Mouse (Mus musculus) midbrain, embryonic 15.5 days (tissue): ENCODE results near the gene Hmox2. TPM values are rescaled to one million over a fixed set of nuclear protein-coding genes. Genes with fewer than 3 reads are reported as not detected.

ENCODE experiments used
- ATAC-seq: fragments of 200-750 bp; cut with Nextera tagmentation; replicated peaks from 2 replicates; pipeline ENCODE4 v1.8.0; 2017; ENCODE audit warnings: moderate TSS enrichment
- H3K27ac ChIP-seq: fragments of 300-500 bp; sonication (generic); 2 replicates; pipeline ENCODE4 v1.5.1; 2015; ENCODE audit warnings: mild to moderate bottlenecking, inconsistent platforms
- H3K27me3 ChIP-seq: fragments of 300-500 bp; sonication (generic); replicated peaks from 2 replicates; pipeline ENCODE4 v1.6.1; 2015; ENCODE audit warnings: inconsistent platforms
- H3K36me3 ChIP-seq: fragments of 300-500 bp; sonication (generic); replicated peaks from 2 replicates; pipeline ENCODE4 v1.6.1; 2015; ENCODE audit warnings: inconsistent platforms
- H3K4me1 ChIP-seq: fragments of 300-500 bp; sonication (generic); 2 replicates; pipeline ENCODE4 v1.6.1; 2015; ENCODE audit warnings: inconsistent platforms
- H3K4me2 ChIP-seq: fragments of 300-500 bp; sonication (generic); 2 replicates; pipeline ENCODE4 v1.6.1; 2015; ENCODE audit warnings: inconsistent platforms, mild to moderate bottlenecking, moderate library complexity
- H3K4me3 ChIP-seq: fragments of 300-500 bp; sonication (generic); 2 replicates; pipeline ENCODE4 v1.5.1; 2015; ENCODE audit warnings: mild to moderate bottlenecking, inconsistent platforms
- H3K9ac ChIP-seq: fragments of 300-500 bp; sonication (generic); 2 replicates; pipeline ENCODE4 v1.6.1; 2015; ENCODE audit warnings: mild to moderate bottlenecking, inconsistent platforms
- H3K9me3 ChIP-seq: fragments of 300-500 bp; sonication (generic); 2 replicates; pipeline ENCODE4 v1.6.1; 2016; ENCODE audit warnings: inconsistent platforms
- WGBS: fragments of 180-500 bp; shearing (Covaris S2); methylation state at CpG from one replicate; pipeline ENCODE4 v1.1.7; 2015; ENCODE audit warnings: mixed read lengths; 5-methylcytosine and 5-hydroxymethylcytosine counted together
- polyA plus RNA-seq: library from polyadenylated mRNA; unstranded; fragments of >200 nt; fragmentation: Nextera tagmentation; extraction: Ambion mirVana; gene quantifications from 2 replicates; pipeline ENCODE4 v1.2.1, GENCODE M21; 2015

The Hmox2 gene
- polyA plus RNA-seq, 1 experiment from 2014 or later = 101 TPM

- Histone ChIP-seq H3K4me1 (peaks cover 30% of the 10 kb centered on the region), H3K36me3 (no peaks in the 10 kb centered on the region; the same call in 1 of the 2 replicates), H3K4me3 (no peak overlapping the region), H3K27ac (no peak overlapping the region), H3K27me3 (no peaks in the 10 kb centered on the region), H3K4me2 (no peak overlapping the region), H3K9me3 (no peaks in the 10 kb centered on the region), H3K9ac (no peak overlapping the region)
- 65% methylated on average over 2 of the region's 2 CpGs for WGBS
- ATAC-seq = no peak
These were observed 65.2 kb downstream of the Hmox2 start for GRCm38 (mm10) chr16:4791332-4791731.

- H3K9ac ChIP-seq = no peak overlapping the region
- no peak overlapping the region for H3K4me3 ChIP-seq
- no peak overlapping the region for H3K4me2 ChIP-seq
- H3K27me3 ChIP-seq = no peaks in the 10 kb centered on the region
- H3K27ac ChIP-seq = no peak overlapping the region
- no peaks in the 10 kb centered on the region for H3K9me3 ChIP-seq
- 86% methylated on average over 4 of the region's 4 CpGs for WGBS
- H3K36me3 ChIP-seq = no peaks in the 10 kb centered on the region
- no peak for ATAC-seq
- H3K4me1 ChIP-seq = no peaks in the 10 kb centered on the region
These were observed 70.5 kb downstream of the Hmox2 start for GRCm38 (mm10) chr16:4796631-4797030.

Other genes starting within 250 kb of the Hmox2 start
- gene Srl, start 184.5 kb upstream of the Hmox2 start, polyA plus RNA-seq = 25.4 and 29.3 TPM in 2 replicates
- gene Tfap4, start 166.5 kb upstream of the Hmox2 start, polyA plus RNA-seq = 8.1 and 8.4 TPM in 2 replicates
- 12.3 and 17.3 TPM in 2 replicates for gene Glis2, start 131.6 kb upstream of the Hmox2 start, polyA plus RNA-seq
- gene Pam16, start 101.4 kb upstream of the Hmox2 start, polyA plus RNA-seq = 139 and 154 TPM in 2 replicates
- gene Vasn, start 86.4 kb upstream of the Hmox2 start, polyA plus RNA-seq = 5.2 and 5.8 TPM in 2 replicates
- 62.1 and 65.5 TPM in 2 replicates for gene Dnaja3, start 86.4 kb upstream of the Hmox2 start, polyA plus RNA-seq
- 32.1 and 33.2 TPM in 2 replicates for gene Coro7, start 46.6 kb upstream of the Hmox2 start, polyA plus RNA-seq
- 78.3 and 79.6 TPM in 2 replicates for gene Nmral1, start 7.0 kb upstream of the Hmox2 start, polyA plus RNA-seq
- gene Cdip1, start 63.9 kb downstream of the Hmox2 start, polyA plus RNA-seq = 130 and 132 TPM in 2 replicates
- gene 4930562C15Rik, start 109.1 kb downstream of the Hmox2 start, polyA plus RNA-seq = 0.19 and 0.52 TPM in 2 replicates
- gene Ubald1, start 154.0 kb downstream of the Hmox2 start, polyA plus RNA-seq = 58.2 and 58.7 TPM in 2 replicates
- 124 and 131 TPM in 2 replicates for gene Mgrn1, start 159.9 kb downstream of the Hmox2 start, polyA plus RNA-seq
- gene Nudt16l1, start 212.4 kb downstream of the Hmox2 start, polyA plus RNA-seq = 123 and 132 TPM in 2 replicates
- gene Anks3, start 237.8 kb downstream of the Hmox2 start, polyA plus RNA-seq = 80.0 and 86.3 TPM in 2 replicates